Mouse (Mus musculus) embryonic fibroblast, embryonic 13.5 days (primary cell): ENCODE results near the gene Ifi209. TPM values are rescaled to one million over a fixed set of nuclear protein-coding genes. Genes with fewer than 3 reads are reported as not detected.

ENCODE experiments used
- H3K27ac ChIP-seq: 2 replicates; pipeline ENCODE4 v1.5.1; 2012; ENCODE audit warnings: low read length, control low read depth, inconsistent platforms; ENCODE audit not compliant: insufficient read depth
- H3K4me1 ChIP-seq: 2 replicates; pipeline ENCODE4 v1.6.1; 2011; ENCODE audit warnings: low read length; ENCODE audit not compliant: control insufficient read depth, insufficient read depth
- H3K4me3 ChIP-seq: 2 replicates; pipeline ENCODE4 v1.5.1; 2011; ENCODE audit warnings: mild to moderate bottlenecking, control low read depth, low read length; ENCODE audit not compliant: insufficient read depth
- CTCF ChIP-seq: IDR thresholded peaks from 2 replicates; pipeline ENCODE4 v1.5.1; 2011; ENCODE audit warnings: mild to moderate bottlenecking, control low read depth, low read length, moderate library complexity, borderline replicate concordance; ENCODE audit not compliant: insufficient read depth
- POLR2A ChIP-seq: IDR thresholded peaks from 2 replicates; pipeline ENCODE4 v1.6.1; 2011; ENCODE audit warnings: low read depth, mild to moderate bottlenecking, control low read depth, low read length, moderate library complexity
- polyA plus RNA-seq: library from polyadenylated mRNA; stranded (reverse); fragments of >200 nt; gene quantifications from 2 replicates; pipeline ENCODE4 v1.2.4, GENCODE M21; 2011; ENCODE audit warnings: low read depth; ENCODE audit not compliant: missing spikeins, insufficient read length

Ifi209 gene
- polyA plus RNA-seq, 1 experiment: not detected

- no peak overlapping the region for H3K4me3 ChIP-seq
- no peak overlapping the region for H3K27ac ChIP-seq
- H3K4me1 ChIP-seq: no peaks in the 10 kb centered on the region
- TF ChIP-seq POLR2A (no peak), CTCF (no peak)
These were observed 63.6 kb downstream of the Ifi209 start for GRCm38 (mm10) chr1:173694270-173694669.

Other genes starting within 250 kb of the Ifi209 start
- not detected in 2 replicates for gene Ifi206, start 139.9 kb upstream of the Ifi209 start, polyA plus RNA-seq
- not detected in 2 replicates for gene Ifi214, start 95.0 kb upstream of the Ifi209 start, polyA plus RNA-seq
- gene Ifi213, start 31.6 kb upstream of the Ifi209 start, polyA plus RNA-seq: not detected in 2 replicates
- not detected in 2 replicates for gene Ifi208, start 42.8 kb downstream of the Ifi209 start, polyA plus RNA-seq
- 2.3 and 2.5 TPM in 2 replicates for gene Ifi207, start 110.8 kb downstream of the Ifi209 start, polyA plus RNA-seq
- 21.4 and 22.0 TPM in 2 replicates for gene Ifi204, start 136.0 kb downstream of the Ifi209 start, polyA plus RNA-seq